Mouse (Mus musculus) kidney, postnatal 0 days (tissue): ENCODE data around the gene Cacna1s. TPM values are rescaled to one million over a fixed set of nuclear protein-coding genes. Genes with fewer than 3 reads are reported as not detected.

Source experiments
- ATAC-seq: fragments of 200-750 bp; cut with Nextera tagmentation; replicated peaks from 2 replicates; pipeline ENCODE4 v1.8.0; 2017; ENCODE audit warnings: low read depth, moderate number of reproducible peaks, moderate TSS enrichment, moderate library complexity; ENCODE audit not compliant: low FRiP score
- DNase-seq: peaks from one replicate; pipeline ENCODE4 v3.0.0-alpha.2; 2016; ENCODE audit warnings: low spot score
- H3K27ac ChIP-seq: fragments of 300-500 bp; sonication (generic); 2 replicates; pipeline ENCODE4 v1.5.1; 2014; ENCODE audit warnings: mild to moderate bottlenecking
- H3K27me3 ChIP-seq: fragments of 300-500 bp; sonication (generic); 2 replicates; pipeline ENCODE4 v1.6.1; 2014; ENCODE audit warnings: low read length, mixed read lengths; ENCODE audit not compliant: insufficient read depth
- H3K36me3 ChIP-seq: fragments of 300-500 bp; sonication (generic); 2 replicates; pipeline ENCODE4 v1.6.1; 2014; ENCODE audit warnings: low read length, mixed read lengths; ENCODE audit not compliant: insufficient read depth
- H3K4me1 ChIP-seq: fragments of 300-500 bp; sonication (generic); replicated peaks from 2 replicates; pipeline ENCODE4 v1.6.1; 2014; ENCODE audit warnings: antibody characterized with exemption, low read length, mixed read lengths; ENCODE audit not compliant: insufficient read depth
- H3K4me2 ChIP-seq: fragments of 300-500 bp; sonication (generic); 2 replicates; pipeline ENCODE4 v1.6.1; 2014; ENCODE audit warnings: mild to moderate bottlenecking, low read length, moderate library complexity, mixed read lengths
- H3K4me3 ChIP-seq: fragments of 300-500 bp; sonication (generic); replicated peaks from 2 replicates; pipeline ENCODE4 v1.5.1; 2014; ENCODE audit warnings: low read depth, low read length
- H3K9ac ChIP-seq: fragments of 300-500 bp; sonication (generic); 2 replicates; pipeline ENCODE4 v1.6.1; 2014; ENCODE audit warnings: low read depth, low read length
- H3K9me3 ChIP-seq: fragments of 300-500 bp; sonication (generic); replicated peaks from 2 replicates; pipeline ENCODE4 v1.6.1; 2016; ENCODE audit warnings: low read length, inconsistent platforms, mixed read lengths
- CTCF ChIP-seq: IDR thresholded peaks from 2 replicates; pipeline ENCODE4 v1.5.1; 2016; ENCODE audit warnings: antibody characterized with exemption, low read depth, mild to moderate bottlenecking, moderate library complexity
- WGBS: fragments of 180-500 bp; shearing (Covaris S2); extraction: QIAGEN DNeasy Blood & Tissue Kit; methylation state at CpG from one replicate; pipeline ENCODE4 v1.1.7; 2014; 5-methylcytosine and 5-hydroxymethylcytosine counted together
- polyA plus RNA-seq: library from polyadenylated mRNA; unstranded; fragments of >200 nt; fragmentation: Nextera tagmentation; extraction: Ambion mirVana; gene quantifications from 2 replicates; pipeline ENCODE4 v1.2.1, GENCODE M21; 2015

Cacna1s gene
- polyA plus RNA-seq, 1 experiment from 2014 or later, result 0.20 TPM

GRCm38 (mm10) chr1:136014796-136015502 is 37.6 kb upstream of the Cacna1s start:
- TF ChIP-seq CTCF, result no peak
- H3K4me3 ChIP-seq, result no peak overlapping the region
- ATAC-seq (no peak), DNase-seq (no peak)
- H3K9me3 ChIP-seq, result no peaks in the 10 kb centered on the region
- no peak overlapping the region for H3K4me2 ChIP-seq
- H3K27me3 ChIP-seq, result no peaks in the 10 kb centered on the region
- no peaks in the 10 kb centered on the region; the same call in 1 of the 2 replicates for H3K4me1 ChIP-seq
- 78% methylated on average over 2 of the region's 2 CpGs for WGBS
- H3K9ac ChIP-seq, result no peak overlapping the region
- H3K36me3 ChIP-seq, result no peaks in the 10 kb centered on the region
- no peak overlapping the region for H3K27ac ChIP-seq

DNA sequence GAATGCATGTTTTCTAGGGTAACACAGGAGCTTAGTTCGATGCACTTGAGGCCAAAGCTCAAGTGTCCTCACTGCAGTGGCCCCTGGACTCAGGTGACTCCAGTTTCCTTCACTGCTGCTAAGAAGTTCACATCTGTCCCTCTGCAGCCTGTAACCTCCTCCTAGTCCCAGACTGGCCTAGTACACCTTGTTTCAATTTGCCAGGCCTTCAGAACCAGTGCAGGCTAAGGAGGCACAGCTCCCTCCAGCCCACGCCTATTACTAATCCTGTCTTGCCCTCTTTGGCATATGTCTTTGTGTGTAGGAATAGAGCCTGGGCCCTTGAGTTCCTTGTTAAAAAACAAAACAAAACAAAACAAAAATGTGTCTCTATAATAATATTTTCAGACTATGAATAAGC is 35.2 kb upstream of the Cacna1s start:
- Histone ChIP-seq H3K9me3 (no peaks in the 10 kb centered on the region), H3K36me3 (peaks cover 9% of the 10 kb centered on the region; the same call in 1 of the 2 replicates), H3K9ac (no peak overlapping the region), H3K27me3 (no peaks in the 10 kb centered on the region), H3K4me2 (peak overlapping the region; percentile 95), H3K27ac (no peak overlapping the region), H3K4me3 (no peak overlapping the region), H3K4me1 (no peaks in the 10 kb centered on the region; the same call in 1 of the 2 replicates)
- TF ChIP-seq CTCF, result no peak
- ATAC-seq (no peak), DNase-seq (no peak)
- WGBS, result 86% methylated on average over 2 of the region's 2 CpGs

DNA sequence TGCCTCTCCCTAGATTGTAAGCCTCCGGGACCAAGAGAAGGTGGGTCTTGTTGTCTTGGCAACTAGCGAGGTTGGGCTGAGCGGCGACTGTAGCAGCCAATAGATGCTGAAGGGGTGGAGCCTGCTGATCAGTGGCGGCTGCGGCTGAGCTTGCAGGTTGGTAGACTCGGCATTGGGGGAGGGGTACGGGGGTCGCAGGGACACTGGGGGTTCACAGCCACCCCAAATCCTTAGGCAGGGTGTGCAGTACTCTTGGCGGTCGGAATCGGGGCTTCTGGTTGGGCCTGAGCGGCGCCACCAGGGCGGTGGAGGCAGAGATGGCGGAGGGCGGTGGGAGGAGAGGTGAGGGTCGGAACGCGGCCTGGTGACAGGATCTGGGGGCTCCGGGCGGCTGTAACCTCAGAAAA is 34.6 kb upstream of the Cacna1s start:
- H3K9ac ChIP-seq, result peak overlapping the region; percentile 75
- no peak for TF ChIP-seq CTCF
- H3K36me3 ChIP-seq, result peaks cover 14% of the 10 kb centered on the region
- 0% methylated on average over 22 of the region's 22 CpGs for WGBS
- peak overlapping the region; percentile 70 for H3K27ac ChIP-seq
- no peaks in the 10 kb centered on the region for H3K9me3 ChIP-seq
- H3K27me3 ChIP-seq, result no peaks in the 10 kb centered on the region
- peak overlapping the region; percentile 93 for H3K4me3 ChIP-seq
- ATAC-seq, result peak; percentile 99
- peak; percentile 97 for DNase-seq
- no peaks in the 10 kb centered on the region; the same call in 1 of the 2 replicates for H3K4me1 ChIP-seq
- peak overlapping the region; percentile 95 for H3K4me2 ChIP-seq

DNA sequence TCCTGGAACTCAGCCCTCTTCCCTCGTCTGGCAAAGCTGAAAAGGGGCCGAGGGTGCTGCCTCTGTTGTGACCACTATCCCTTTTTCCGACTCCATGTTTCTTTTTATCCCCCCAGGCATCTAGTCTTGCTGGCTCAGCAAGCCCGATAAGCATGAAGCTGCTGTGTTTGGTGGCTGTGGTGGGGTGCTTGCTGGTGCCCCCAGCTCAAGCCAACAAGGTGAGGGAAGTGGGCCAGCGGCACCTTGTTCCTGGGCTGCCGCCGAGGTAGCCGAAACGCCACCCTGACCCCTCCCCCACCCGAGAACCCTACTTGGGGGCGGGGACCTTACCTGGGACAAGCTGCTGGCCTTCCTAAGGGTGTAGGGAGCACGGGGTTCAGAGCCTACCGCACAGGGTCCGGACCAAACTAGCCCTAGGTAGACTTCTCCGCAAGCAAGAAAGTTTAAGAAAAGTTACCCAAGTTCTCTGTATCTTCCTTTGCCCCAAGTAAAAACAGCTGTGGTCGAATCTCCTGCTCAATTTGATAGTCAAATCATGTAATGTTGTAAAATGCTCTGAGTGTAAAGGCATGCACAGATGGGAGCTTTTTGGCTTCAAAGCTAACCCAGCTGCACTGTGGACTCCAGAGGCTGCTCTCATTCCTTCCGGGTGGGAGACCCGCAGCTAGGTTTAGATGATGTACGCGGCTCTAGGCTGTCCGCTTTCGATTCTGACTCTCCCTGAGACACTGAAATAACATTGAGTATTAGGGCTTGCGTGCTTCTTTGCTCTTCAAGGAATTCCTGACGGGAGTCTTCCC is 34.0 kb upstream of the Cacna1s start:
- H3K4me3 ChIP-seq, result peak overlapping the region; percentile 93
- peak overlapping the region; percentile 75 for H3K9ac ChIP-seq
- H3K4me2 ChIP-seq, result peak overlapping the region; percentile 95
- ATAC-seq, result peak; percentile 25
- TF ChIP-seq CTCF, result no peak
- no peaks in the 10 kb centered on the region for H3K9me3 ChIP-seq
- peaks cover 19% of the 10 kb centered on the region for H3K36me3 ChIP-seq
- no peaks in the 10 kb centered on the region for H3K27me3 ChIP-seq
- peak; percentile 56 for DNase-seq
- no peaks in the 10 kb centered on the region; the same call in 1 of the 2 replicates for H3K4me1 ChIP-seq
- H3K27ac ChIP-seq, result peak overlapping the region; percentile 70
- WGBS, result 2% methylated on average over 24 of the region's 24 CpGs

DNA sequence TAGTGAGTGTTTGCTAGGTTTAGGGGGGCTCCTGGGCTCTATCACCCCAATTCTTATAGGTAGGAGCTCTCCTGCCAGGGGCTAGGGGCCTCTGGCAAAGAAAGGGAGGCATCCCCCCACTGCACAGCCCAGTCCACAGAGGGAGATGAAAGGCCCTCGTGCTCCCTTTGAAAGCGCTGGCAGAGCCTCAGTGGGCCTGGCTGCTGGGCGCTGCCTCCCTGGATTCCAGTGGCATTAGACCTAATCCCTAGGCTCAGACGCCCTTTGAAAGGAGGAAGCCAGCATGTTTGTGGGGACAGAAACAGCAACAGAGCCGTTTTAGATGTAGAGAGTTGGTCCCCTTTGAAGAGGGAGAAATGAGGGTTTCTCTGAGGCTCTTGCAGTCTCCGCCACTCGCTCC is 22.3 kb upstream of the Cacna1s start:
- DNase-seq, result no peak

DNA sequence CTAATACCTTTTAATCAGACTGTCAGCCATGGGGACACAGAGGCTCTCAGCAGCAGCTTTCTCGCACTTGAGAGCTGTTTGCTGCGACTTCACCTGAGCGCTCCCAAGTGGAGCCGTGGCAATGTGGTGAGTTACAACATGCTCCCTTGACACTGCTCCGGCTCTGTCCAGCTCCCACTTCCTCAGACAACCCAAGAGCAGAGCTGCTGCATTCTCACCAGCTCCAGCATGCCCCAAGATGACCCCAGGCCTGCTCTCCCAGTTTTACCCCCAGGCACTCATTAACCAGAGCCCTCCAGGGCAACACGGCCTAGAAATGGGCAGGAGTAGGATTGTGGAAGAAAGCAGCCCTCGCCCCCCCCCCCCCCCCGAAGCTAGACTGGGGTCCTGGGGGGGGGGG is 20.9 kb upstream of the Cacna1s start:
- Histone ChIP-seq H3K9me3 (no peaks in the 10 kb centered on the region), H3K36me3 (peaks cover 76% of the 10 kb centered on the region), H3K27me3 (no peaks in the 10 kb centered on the region), H3K9ac (no peak overlapping the region), H3K4me3 (no peak overlapping the region), H3K27ac (no peak overlapping the region), H3K4me2 (no peak overlapping the region), H3K4me1 (no peaks in the 10 kb centered on the region)
- WGBS, result 58% methylated on average over 8 of the region's 8 CpGs
- TF ChIP-seq CTCF, result no peak
- no peak for DNase-seq
- peak; percentile 75 for ATAC-seq

More for the DNA sequence above, 22.3 kb upstream of the Cacna1s start:
- no peak for TF ChIP-seq CTCF
- peaks cover 75% of the 10 kb centered on the region for H3K36me3 ChIP-seq
- H3K4me3 ChIP-seq, result no peak overlapping the region
- no peak overlapping the region for H3K4me2 ChIP-seq
- H3K4me1 ChIP-seq, result no peaks in the 10 kb centered on the region
- H3K27me3 ChIP-seq, result no peaks in the 10 kb centered on the region
- H3K27ac ChIP-seq, result no peak overlapping the region
- 63% methylated on average over 7 of the region's 7 CpGs for WGBS
- H3K9me3 ChIP-seq, result no peaks in the 10 kb centered on the region
- ATAC-seq, result no peak
- no peak overlapping the region for H3K9ac ChIP-seq
